Mouse (Mus musculus): ENCODE results near the gene Rbks.
A peak's percentile ranks its signal among the peaks of the same experiment; 100 is the strongest.
"Not testable (repeated sequence)": the region's sequence is repeated elsewhere in the genome, so short reads cannot be mapped to it uniquely, and the experiment has no call there.

Gene Rbks

GRCm38 (mm10) chr5:31678000-31678399 lies 19.4 kb downstream of the Rbks start:
- DNase-seq (ENCODE audit: low spot score in 2 of 2), result no peak

GRCm38 (mm10) chr5:31673431-31673830 lies 24.0 kb downstream of the Rbks start:
- no peak for DNase-seq (ENCODE audit: low spot score in 2 of 2)

GRCm38 (mm10) chr5:31671137-31671536 lies 26.3 kb downstream of the Rbks start:
- no peak for DNase-seq (ENCODE audit: low spot score in 2 of 2)

- DNase-seq (ENCODE audit: low spot score in 2 of 2), result no peak
Measured at GRCm38 (mm10) chr5:31669984-31670383, 27.4 kb downstream of the Rbks start.

- DNase-seq (ENCODE audit: low spot score in 2 of 2), result no peak
Measured at GRCm38 (mm10) chr5:31668325-31668968, 29.0 kb downstream of the Rbks start.

DNA sequence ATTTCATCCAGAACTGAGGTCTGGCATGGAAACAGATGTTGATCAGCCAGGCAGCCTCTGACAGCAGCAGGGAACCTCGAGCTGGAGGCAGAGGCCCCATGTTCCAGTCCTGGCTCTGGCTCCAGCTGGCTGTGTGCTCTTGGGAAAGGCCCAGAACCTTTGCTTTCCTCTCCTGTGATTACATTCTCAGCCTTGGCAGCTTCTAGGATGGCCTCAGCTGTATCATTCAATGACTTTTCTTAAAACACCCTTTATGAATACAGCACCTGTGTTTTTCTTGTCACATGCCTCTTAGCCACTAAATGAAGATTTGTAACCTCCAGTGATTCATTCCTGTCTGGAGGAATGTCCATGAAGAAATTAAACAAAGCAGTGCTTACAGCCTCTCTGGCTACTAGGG lies 31.3 kb downstream of the Rbks start:
- no peak for DNase-seq (ENCODE audit: low spot score in 2 of 2)

- no peak for DNase-seq (ENCODE audit: low spot score in 2 of 2)
Measured at GRCm38 (mm10) chr5:31655688-31656190, 41.7 kb downstream of the Rbks start.

- no peak for DNase-seq (ENCODE audit: low spot score in 2 of 2)
Measured at GRCm38 (mm10) chr5:31650518-31651288, 46.7 kb downstream of the Rbks start.

DNA sequence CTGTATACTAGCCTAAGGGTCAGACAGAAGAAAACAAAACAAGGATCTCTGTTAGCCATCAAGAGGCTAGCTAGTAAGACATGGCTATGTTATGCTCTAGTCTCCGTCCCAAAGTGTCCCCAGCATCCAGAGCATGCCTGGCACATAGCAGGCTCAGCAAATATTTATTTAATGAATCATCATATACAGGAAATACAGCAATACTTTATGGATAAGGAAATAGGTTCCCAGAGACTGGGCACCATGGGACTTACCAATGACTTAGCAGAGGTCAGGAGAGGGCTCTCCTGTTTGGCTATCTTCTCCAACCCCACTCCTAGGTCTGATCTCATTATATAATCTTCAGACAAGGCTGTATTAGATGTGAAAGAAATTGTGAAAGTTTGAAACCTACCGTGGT lies 50.1 kb downstream of the Rbks start:
- no peak for DNase-seq (ENCODE audit: low spot score in 2 of 2)

DNA sequence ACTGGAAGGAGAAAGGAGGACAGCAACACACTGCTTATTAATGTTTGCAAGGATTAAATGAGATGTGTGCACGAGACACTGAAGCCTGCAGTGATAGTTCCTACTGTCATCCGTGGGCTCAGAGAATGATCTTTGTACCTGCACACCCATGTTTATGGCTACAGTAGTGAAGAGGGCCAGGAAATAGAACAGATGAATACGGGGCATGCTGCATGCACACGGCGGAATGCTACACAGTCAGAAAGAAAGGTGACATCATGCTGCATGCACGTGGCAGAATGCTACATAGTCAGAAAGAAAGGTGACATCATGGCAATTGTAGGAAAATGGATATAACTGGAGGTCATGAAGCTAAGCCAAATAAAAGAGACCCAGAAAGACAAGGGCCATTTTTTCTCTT lies 50.9 kb downstream of the Rbks start:
- no peak for DNase-seq (ENCODE audit: low spot score in 2 of 2)

DNA sequence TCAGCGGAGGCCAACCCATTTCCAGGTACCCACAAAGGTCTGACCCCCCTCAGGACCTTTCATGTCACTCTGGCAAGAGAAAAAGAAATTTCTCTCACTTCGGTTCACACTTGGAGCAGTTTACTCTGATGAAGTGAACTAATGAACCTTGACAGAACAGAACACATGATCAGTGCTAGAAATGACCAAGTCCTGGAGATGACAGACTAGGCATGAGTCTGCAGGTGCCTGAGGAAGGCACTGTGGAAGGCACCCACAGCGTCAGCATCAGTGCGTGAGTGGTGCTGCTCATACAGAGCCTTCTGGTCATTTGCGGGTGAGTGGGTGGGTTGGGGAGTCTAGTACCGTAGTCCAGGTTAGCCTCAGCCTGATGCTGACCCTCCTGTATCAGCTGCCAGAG lies 51.6 kb downstream of the Rbks start:
- DNase-seq (ENCODE audit: low spot score in 2 of 2), result no peak

- no peak for DNase-seq (ENCODE audit: low spot score in 2 of 2)
Measured at GRCm38 (mm10) chr5:31644847-31645246, 52.6 kb downstream of the Rbks start.

DNA sequence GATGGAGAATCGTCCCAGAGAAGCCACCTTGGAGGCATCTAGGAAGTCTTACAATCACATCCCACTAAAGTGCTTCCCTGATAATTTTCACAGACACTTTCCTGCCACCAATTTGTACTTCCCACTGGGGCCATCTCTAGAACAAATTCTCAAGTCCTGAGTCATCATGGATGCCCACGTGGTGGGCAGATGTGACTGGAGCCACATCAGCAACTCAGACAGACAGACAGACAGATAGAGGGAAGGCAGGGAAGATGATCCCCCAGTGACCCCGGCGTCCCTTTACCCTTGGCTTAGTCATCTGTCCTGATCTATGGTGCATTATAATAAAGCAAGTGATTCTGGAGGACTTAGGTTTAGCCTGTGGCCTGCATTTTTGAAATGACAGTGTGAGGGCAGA lies 53.2 kb downstream of the Rbks start:
- no peak for DNase-seq (ENCODE audit: low spot score in 2 of 2)

DNA sequence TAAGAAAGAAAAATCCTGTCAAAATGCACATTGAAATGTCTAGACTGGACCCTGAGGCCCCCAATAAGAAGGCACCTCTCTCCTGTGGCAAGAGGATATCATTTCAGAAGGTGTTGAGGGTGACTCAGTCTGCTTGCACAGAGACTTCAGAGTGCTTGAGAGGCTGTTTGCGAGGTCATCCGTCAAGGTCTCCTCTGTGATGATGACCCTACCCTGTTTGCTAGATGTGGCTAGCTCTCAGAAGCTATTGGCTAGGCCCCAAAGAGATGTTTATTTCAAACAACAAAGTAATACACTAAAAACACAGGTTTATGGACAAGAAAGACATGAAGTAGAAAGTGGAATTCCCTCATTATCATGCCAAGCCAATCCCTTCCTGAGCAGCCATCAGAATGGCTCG lies 55.1 kb downstream of the Rbks start:
- DNase-seq (ENCODE audit: low spot score in 2 of 2), result no peak

GRCm38 (mm10) chr5:31640542-31640941 lies 56.9 kb downstream of the Rbks start:
- DNase-seq (ENCODE audit: low spot score in 2 of 2), result no peak

- DNase-seq (ENCODE audit: low spot score in 2 of 2), result no peak
Measured at GRCm38 (mm10) chr5:31636636-31637253, 60.7 kb downstream of the Rbks start.

DNA sequence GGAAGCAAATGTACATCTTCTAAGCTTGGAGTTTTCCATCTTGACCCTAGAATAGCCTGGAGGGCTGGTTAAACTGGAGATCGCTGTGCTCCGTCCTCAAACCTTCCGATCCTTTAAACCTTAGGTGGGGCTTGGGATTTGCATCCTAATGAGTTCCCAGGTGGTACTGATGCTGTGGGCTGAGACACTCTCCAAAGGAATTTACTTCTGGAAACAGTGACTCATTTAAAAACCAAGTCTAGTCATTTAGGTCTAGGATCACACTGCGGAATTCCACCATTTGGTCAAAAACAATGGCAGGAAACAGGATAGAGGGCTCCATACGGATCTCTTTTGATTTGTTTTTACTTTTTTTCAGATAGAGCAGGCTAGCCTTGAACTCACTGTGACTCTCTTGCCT lies 62.7 kb downstream of the Rbks start:
- no peak for DNase-seq (ENCODE audit: low spot score in 2 of 2)

DNA sequence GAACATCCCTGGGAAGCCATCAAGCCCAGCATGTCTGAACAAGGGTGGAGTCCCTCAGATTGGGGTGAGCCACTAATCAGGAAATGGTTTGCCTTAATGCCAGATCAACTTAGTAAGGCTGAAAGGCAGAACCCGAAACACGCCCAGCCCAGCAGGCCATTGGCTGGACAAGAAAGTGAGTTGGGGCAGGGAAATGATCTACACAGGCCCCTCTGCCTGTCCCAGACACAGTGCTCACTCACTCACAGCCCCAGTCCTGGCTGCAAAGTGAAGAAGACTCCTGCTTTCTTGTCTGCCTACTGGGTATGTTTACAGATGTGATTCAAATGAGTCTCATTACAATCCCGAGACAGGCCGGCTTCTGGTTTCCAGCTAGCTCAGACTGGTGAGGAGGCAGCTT lies 63.3 kb downstream of the Rbks start:
- no peak for DNase-seq (ENCODE audit: low spot score in 2 of 2)

- not testable (repeated sequence) for DNase-seq (ENCODE audit: low spot score in 2 of 2)
Measured at GRCm38 (mm10) chr5:31631169-31631568, 66.3 kb downstream of the Rbks start.

GRCm38 (mm10) chr5:31630064-31630463 lies 67.4 kb downstream of the Rbks start:
- peak; percentile 49 to 66 for DNase-seq (ENCODE audit: low spot score in 2 of 2)

DNA sequence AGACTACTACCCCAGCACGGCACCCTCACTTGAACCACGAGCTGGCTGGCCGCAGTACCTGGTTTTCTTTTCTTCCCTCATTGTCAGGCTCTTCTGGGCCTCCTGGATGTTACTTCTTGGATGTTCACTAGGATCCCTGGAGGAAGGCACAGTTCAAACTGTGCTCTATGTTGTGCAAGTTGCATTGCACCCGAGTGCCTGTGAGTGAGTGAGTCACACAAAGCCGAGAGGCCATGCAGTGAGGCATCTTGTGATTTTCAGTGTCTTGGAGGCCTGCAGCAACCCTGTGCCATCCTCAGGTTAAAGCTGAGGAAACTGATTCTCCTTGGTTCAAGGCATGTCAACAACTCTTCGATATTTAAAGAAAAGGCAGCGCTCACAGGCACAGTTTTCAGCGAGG lies 68.9 kb downstream of the Rbks start:
- no peak for DNase-seq (ENCODE audit: low spot score in 2 of 2)

DNA sequence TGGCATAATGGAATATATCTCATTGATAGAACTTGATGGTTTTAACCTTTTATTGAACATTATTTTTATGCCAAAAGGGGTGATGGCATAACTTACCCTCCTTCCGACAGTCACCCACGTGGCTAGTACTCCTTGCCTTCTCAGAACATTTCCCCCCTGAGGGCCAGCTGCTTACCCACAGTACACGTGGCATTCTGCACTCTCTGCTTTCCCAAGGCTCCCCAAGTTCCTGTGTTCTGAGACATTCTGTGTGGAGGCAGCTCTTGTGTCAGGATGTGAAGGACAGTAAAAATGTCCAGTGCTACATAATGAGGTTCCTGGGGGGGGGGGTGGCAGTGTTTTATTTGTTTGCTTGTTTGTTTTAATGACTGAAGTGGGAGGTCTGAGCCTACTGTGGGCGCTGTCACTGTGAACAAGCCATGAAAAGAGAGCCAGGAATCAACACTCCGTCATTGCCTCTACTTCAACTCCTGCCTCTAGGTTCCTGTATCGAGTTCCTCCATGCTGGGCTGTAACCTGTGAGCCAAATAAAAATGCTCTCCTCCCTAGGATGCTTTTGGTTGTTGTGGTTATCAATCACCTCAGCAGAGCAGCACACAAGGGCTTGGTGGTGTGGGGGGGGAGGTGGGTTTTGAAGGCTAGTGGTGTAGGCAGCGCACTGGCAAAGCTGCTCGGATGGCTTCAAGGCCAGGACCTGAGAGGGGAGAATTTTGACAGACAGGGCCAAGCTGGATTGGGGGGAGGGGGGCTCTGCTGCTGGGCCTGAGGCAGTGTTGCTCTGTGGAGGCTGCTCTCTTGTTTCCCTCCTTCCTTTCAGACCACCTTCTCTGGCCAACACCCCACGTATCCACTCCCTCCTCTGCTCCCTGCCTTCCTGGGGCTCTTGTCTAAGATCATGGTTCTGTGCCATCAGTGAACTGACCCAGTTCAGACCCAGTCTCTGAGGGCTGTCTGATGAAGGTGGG lies 69.6 kb downstream of the Rbks start:
- no peak for DNase-seq (ENCODE audit: low spot score in 2 of 2)
